Mouse (Mus musculus): ENCODE measurements around the gene Pprc1.

DNA sequence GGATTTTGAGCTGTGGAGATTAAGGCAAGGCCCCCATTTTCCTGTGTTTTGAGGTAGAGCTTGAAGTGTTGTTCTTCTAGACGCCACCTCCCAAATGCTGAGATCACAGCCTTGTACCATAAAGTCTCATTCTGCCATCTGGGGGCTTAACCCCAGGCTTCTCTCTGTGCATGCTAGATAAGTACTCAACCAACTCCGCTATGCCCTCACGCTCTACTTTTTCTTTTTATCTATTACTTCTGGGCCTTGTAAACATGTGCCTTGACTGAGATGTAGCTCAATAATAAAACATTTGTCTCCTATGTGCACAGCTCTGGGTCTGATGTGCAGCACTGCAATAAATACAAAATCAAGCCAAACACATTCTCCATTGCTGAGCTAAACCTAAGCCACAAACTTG is 74.8 kb downstream of the Pprc1 start:
- no peak for TF ChIP-seq CTCF (IDR thresholded peaks at IDR 0.05; ENCODE audit: control insufficient read depth, insufficient read depth, insufficient replicate concordance, low read depth, low read length)
- no peak for TF ChIP-seq POLR2A (IDR thresholded peaks at IDR 0.05; ENCODE audit: control insufficient read depth, low read depth, low read length)

Data from testis, adult 2 months (tissue).